Comparison of ENCODE assay signal across 9 mouse cellular contexts in genomic region chr7:6156901-6157472, GRCm38 (mm10). TPM values are rescaled to one million over a fixed set of nuclear protein-coding genes. Genes with fewer than 3 reads are reported as not detected.
A peak's percentile ranks its signal among the peaks of the same experiment; 100 is the strongest.
DNase-seq lines count a peak whose midpoint lies in the region; ATAC-seq and TF ChIP-seq lines count a peak whose summit lies in the region.
"Had no signal": no experiment of that assay in that cellular context is flagged by ENCODE, and none has a peak within 500 bp of the region (broad histone marks: within the 10 kb centered on the region; RNA-seq: fewer than 3 reads in every experiment).

No protein-coding gene starts in this region.

- peaks cover 11 to 46% of the 10 kb centered on the region in 2 experiments for H3K4me1 ChIP-seq in CH12.LX (ENCODE audit: control insufficient read depth in 1 of 2, insufficient read depth in 2 of 2)
- peaks cover 26% of the 10 kb centered on the region for H3K4me1 ChIP-seq in hindbrain, embryonic 10.5 days (replicated peaks)
- H3K4me1 ChIP-seq in liver, embryonic 11.5 days (replicated peaks; ENCODE audit: control insufficient read depth, insufficient read depth, low read length), result peaks cover 28% of the 10 kb centered on the region

- TF ChIP-seq RAD21 in CH12.LX (IDR thresholded peaks at IDR 0.05; ENCODE audit: low read depth, low read length), result no peak

- TF ChIP-seq CTCF in CH12.LX (conservative IDR thresholded peaks at IDR 0.05 in 1 of 2, IDR thresholded peaks at IDR 0.05 in 1 of 2; ENCODE audit: low read depth in 2 of 2, low read length in 2 of 2), result no peak

- no peak for ATAC-seq in liver, embryonic 11.5 days (replicated peaks; ENCODE audit: low FRiP score)
- no peak for ATAC-seq in cerebellum, adult (ENCODE audit: insufficient number of reproducible peaks, low FRiP score, low TSS enrichment)
- no peak for ATAC-seq in granulocyte monocyte progenitor cell, adult 5-6 weeks (replicated peaks; ENCODE audit: poor library complexity, severe bottlenecking)

- peak overlapping the region; percentile 95 for H3K4me2 ChIP-seq in CH12.LX (ENCODE audit: insufficient read depth, low read depth, poor library complexity, severe bottlenecking)
- peak overlapping the region; percentile 90 for H3K4me2 ChIP-seq in liver, embryonic 11.5 days

- H3K9ac ChIP-seq in CH12.LX (ENCODE audit: insufficient read depth, low read depth), result peak overlapping the region; percentile 97
- H3K9ac ChIP-seq in liver, embryonic 11.5 days (ENCODE audit: low read depth, low read length), result peak overlapping the region; percentile 93

- peak overlapping the region; percentile 60 to 94 (median 91) for H3K4me3 ChIP-seq in CH12.LX (replicated peaks in 1 of 3; ENCODE audit: low read depth in 2 of 3, low read length in 2 of 3, poor library complexity in 1 of 3)
- peak overlapping the region; percentile 90 for H3K4me3 ChIP-seq in hindbrain, embryonic 10.5 days
- H3K4me3 ChIP-seq in liver, embryonic 11.5 days (ENCODE audit: low read depth, low read length), result peak overlapping the region; percentile 88

- no peak overlapping the region for H3K27ac ChIP-seq in CH12.LX (ENCODE audit: insufficient read depth, low read depth)
- peak overlapping the region; percentile 95; the same call in 1 of the 2 replicates for H3K27ac ChIP-seq in hindbrain, embryonic 10.5 days
- peak overlapping the region; percentile 92 for H3K27ac ChIP-seq in liver, embryonic 11.5 days (ENCODE audit: low read depth, low read length)

- no peak for TF ChIP-seq EP300 in CH12.LX (IDR thresholded peaks at IDR 0.05; ENCODE audit: low read length)

- H3K9me3 ChIP-seq in CH12.LX (replicated peaks; ENCODE audit: low read length), result no peaks in the 10 kb centered on the region
- H3K9me3 ChIP-seq in hindbrain, embryonic 10.5 days, result 0 out of 2 replicates have a peak, but pooled peaks cover 7% of the 10 kb centered on the region
- no peaks in the 10 kb centered on the region for H3K9me3 ChIP-seq in liver, embryonic 11.5 days (ENCODE audit: control insufficient read depth, low read length)

- in situ Hi-C loops in CH12.LX (cut with MboI; ENCODE audit: low pct_ligation_motif_present, low pct_unique_long_range_greater_than_20kb, low sequenced_read_pairs), result no loop called here

- dilution Hi-C loops in CH12.LX (cut with MboI; ENCODE audit: extremely low pct_ligation_motif_present, extremely low pct_unique_long_range_greater_than_20kb, low sequenced_read_pairs), result no loop called here

- 72% methylated on average over 9 of the region's 9 CpGs for WGBS in hindbrain, embryonic 10.5 days
- 41% methylated on average over 9 of the region's 9 CpGs for WGBS in liver, embryonic 11.5 days

- peaks cover 0 to 12% of the 10 kb centered on the region in 2 experiments for H3K36me3 ChIP-seq in CH12.LX (replicated peaks in 1 of 2; ENCODE audit: control insufficient read depth in 1 of 2, insufficient read depth in 1 of 2, low read length in 1 of 2)
- H3K36me3 ChIP-seq in hindbrain, embryonic 10.5 days, result peaks cover 3% of the 10 kb centered on the region; the same call in 1 of the 2 replicates
- H3K36me3 ChIP-seq in liver, embryonic 11.5 days (ENCODE audit: control insufficient read depth, insufficient read depth, low read length), result no peaks in the 10 kb centered on the region

- H3K79me2 ChIP-seq in CH12.LX (replicated peaks; ENCODE audit: control insufficient read depth, extremely low read depth, insufficient read depth, poor library complexity, severe bottlenecking), result peaks cover 30% of the 10 kb centered on the region

- DNase-seq in 416B (ENCODE audit: low read depth) (peak; percentile 88), CH12.LX (ENCODE audit: extremely low read depth) (no peak)
- DNase-seq in hindbrain, embryonic 10.5 days (ENCODE audit: low spot score), result no peak
- DNase-seq in liver, embryonic 11.5 days (ENCODE audit: low spot score), result no peak
- DNase-seq in left cerebral cortex, adult 18-20 months (ENCODE audit: low spot score in 2 of 2), result no peak
- no peak for DNase-seq in embryo, embryonic 10 days (ENCODE audit: low spot score)
- DNase-seq: cerebellum, adult 8-10 months had no signal

- no peaks in the 10 kb centered on the region for H3K27me3 ChIP-seq in CH12.LX (replicated peaks)
- no peaks in the 10 kb centered on the region for H3K27me3 ChIP-seq in hindbrain, embryonic 10.5 days (ENCODE audit: insufficient read depth, poor library complexity, severe bottlenecking)
- H3K27me3 ChIP-seq in liver, embryonic 11.5 days (replicated peaks; ENCODE audit: control insufficient read depth, insufficient read depth, low read length), result no peaks in the 10 kb centered on the region

- TF ChIP-seq POLR2A in CH12.LX (IDR thresholded peaks at IDR 0.05; ENCODE audit: low read depth, low read length), result no peak

TF ChIP-seq in CH12.LX, 34 proteins besides CTCF, POLR2A, EP300 and RAD21:
- peak; percentile 38; the same call in 1 of the 2 replicates for TF ChIP-seq ZNF384 (IDR thresholded peaks at IDR 0.05; ENCODE audit: low read depth, low read length)
- no peak for TF ChIP-seq GABPA (IDR thresholded peaks at IDR 0.05; ENCODE audit: insufficient replicate concordance, low read depth, low read length)

RNA-seq across cellular contexts. Expression of gene Zfp787, which starts 1.2 kb away (rescaled TPM):
- total RNA-seq in CH12.LX (2012; rRNA removed) (24.8 and 28.3 TPM in 2 replicates), CH12.LX (2014; rRNA removed) (17.5 and 22.1 TPM in 2 replicates)
- polyA plus RNA-seq in CH12.LX (2012; ENCODE audit: insufficient read length, low read depth), result 19.0 and 19.3 TPM in 2 replicates
- 24.2 and 31.8 TPM in 2 replicates for polyA plus RNA-seq in hindbrain, embryonic 10.5 days (2016; fragmentation: Nextera tagmentation; extraction: Ambion mirVana)
- polyA plus RNA-seq in liver, embryonic 11.5 days (2014; fragmentation: Nextera tagmentation; extraction: Ambion mirVana), result 15.2 and 15.6 TPM in 2 replicates
- total RNA-seq in left cerebral cortex, adult 18-20 months (2021), result 10 to 100 TPM; 27.0 to 27.9 TPM
- 22.6 and 23.7 TPM in 2 replicates for total RNA-seq in granulocyte monocyte progenitor cell, adult 5-6 weeks (2014; fragmentation: Nextera tagmentation)
- 20.2 and 32.4 TPM in 2 replicates for total RNA-seq in granulocyte monocyte progenitor cell, adult 5-6 weeks (2017)

RNA-seq across cellular contexts. Expression of gene Zfp444, which starts 15.0 kb away (rescaled TPM):
- 18.1 and 18.2 TPM in 2 replicates for total RNA-seq in CH12.LX (2012; rRNA removed)
- 13.4 and 16.0 TPM in 2 replicates for total RNA-seq in CH12.LX (2014; rRNA removed)
- polyA plus RNA-seq in CH12.LX (2012; ENCODE audit: insufficient read length, low read depth), result 22.0 and 23.3 TPM in 2 replicates
- polyA plus RNA-seq in hindbrain, embryonic 10.5 days (2016; fragmentation: Nextera tagmentation; extraction: Ambion mirVana), result 84.4 and 91.4 TPM in 2 replicates
- 44.6 and 46.8 TPM in 2 replicates for polyA plus RNA-seq in liver, embryonic 11.5 days (2014; fragmentation: Nextera tagmentation; extraction: Ambion mirVana)
- 10 to 100 TPM; 52.1 to 54.8 TPM for total RNA-seq in left cerebral cortex, adult 18-20 months (2021)
- 11.6 and 14.7 TPM in 2 replicates for total RNA-seq in granulocyte monocyte progenitor cell, adult 5-6 weeks (2014; fragmentation: Nextera tagmentation)
- total RNA-seq in granulocyte monocyte progenitor cell, adult 5-6 weeks (2017), result 20.1 and 23.3 TPM in 2 replicates

RNA-seq across cellular contexts. Expression of gene Galp, which starts 39.9 kb away (rescaled TPM):
- total RNA-seq in CH12.LX (2012; rRNA removed), result not detected in 2 replicates
- not detected in 2 replicates for total RNA-seq in CH12.LX (2014; rRNA removed)
- not detected in 2 replicates for polyA plus RNA-seq in CH12.LX (2012; ENCODE audit: insufficient read length, low read depth)
- polyA plus RNA-seq in hindbrain, embryonic 10.5 days (2016; fragmentation: Nextera tagmentation; extraction: Ambion mirVana), result not detected in 2 replicates
- polyA plus RNA-seq in liver, embryonic 11.5 days (2014; fragmentation: Nextera tagmentation; extraction: Ambion mirVana), result not detected in 2 replicates
- total RNA-seq in left cerebral cortex, adult 18-20 months (2021), result not detected
- total RNA-seq in granulocyte monocyte progenitor cell, adult 5-6 weeks (2014; fragmentation: Nextera tagmentation), result not detected in 2 replicates
- total RNA-seq in granulocyte monocyte progenitor cell, adult 5-6 weeks (2017), result not detected in 2 replicates
